Mouse (Mus musculus): ENCODE results near the gene Flt3.

The Flt3 gene

DNA sequence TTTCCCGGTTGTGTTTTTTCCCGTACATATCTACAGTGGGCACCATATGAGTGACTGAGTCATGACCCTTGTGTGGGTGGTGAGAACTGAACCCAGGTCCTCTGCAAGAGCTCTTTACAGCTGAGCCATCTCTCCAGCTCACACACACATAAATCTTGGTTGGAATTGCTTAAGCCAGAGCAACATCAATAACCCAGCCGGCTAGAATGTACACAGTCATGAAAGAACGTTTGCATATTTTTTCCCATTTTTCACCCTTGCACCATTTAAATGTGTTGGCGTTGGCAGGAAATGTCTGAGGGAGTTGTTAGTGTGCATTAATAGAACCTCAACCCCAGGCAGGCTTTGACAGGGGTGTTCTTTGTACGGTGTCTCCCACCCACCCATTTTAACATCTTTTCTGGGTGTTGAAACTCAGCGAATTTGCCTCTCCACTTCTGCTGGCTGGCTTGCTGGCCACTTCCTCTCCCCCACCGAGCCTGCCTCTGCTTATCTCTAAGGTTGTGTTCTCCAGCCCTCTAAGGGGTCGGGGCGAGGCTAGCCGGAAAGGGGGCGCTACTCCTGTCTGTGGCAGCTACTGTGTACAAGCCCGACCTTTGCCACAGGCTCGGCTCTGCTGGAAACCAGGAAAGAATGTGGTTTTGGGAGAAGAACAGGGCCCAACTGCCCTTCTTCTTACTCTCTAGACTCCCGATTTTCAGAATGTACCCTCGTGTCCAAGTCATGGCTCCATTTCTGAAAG is 108.4 kb downstream of the Flt3 start:
- DNase-seq (ENCODE audit: low read depth, low spot score), result peak; percentile 80

DNA sequence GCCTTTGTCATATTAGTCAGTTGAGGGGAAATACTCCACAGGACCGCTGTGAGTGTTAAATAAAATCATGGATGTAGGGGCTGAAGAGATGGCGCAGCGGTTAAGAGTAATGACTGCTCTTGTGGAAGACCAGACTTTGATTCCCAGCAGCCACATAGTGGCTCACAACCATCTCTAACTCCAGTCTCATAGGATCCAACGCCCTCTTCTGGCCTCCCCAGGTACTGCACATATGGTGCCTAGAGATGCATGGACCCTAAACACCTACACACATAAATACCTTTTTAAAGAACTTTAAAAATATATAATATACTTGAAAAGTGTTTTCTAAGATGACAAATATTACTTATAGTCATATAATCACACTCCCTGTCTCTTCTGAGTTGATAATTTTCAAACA is 115.9 kb downstream of the Flt3 start:
- no peak for DNase-seq (ENCODE audit: low read depth, low spot score)

Measured in 3T3-L1 (cell line).